Mouse (Mus musculus) adrenal gland, postnatal 36 days (tissue): ENCODE measurements around the gene 5430419D17Rik. TPM values are rescaled to one million over a fixed set of nuclear protein-coding genes. Genes with fewer than 3 reads are reported as not detected.

Source experiments
- DNase-seq, 2 experiments: peaks; one replicate each; pipeline ENCODE4 v3.0.0; 2021; ENCODE audit warnings: mixed read lengths in 1 of 2
- long read RNA-seq, 2 experiments: library from polyadenylated mRNA; stranded (forward); transcript quantifications; one replicate each; pipeline ENCODE4 v2.0.0; 2021; ENCODE audit warnings: borderline sequencing depth in 2 of 2
- total RNA-seq, 2 experiments: library from RNA; stranded (reverse); gene quantifications; 2 replicates each; pipeline ENCODE4 v1.2.3; 2021

Gene 5430419D17Rik
- not detected for total RNA-seq
- long read RNA-seq, experiment 1, result 0 reads
- long read RNA-seq, experiment 2, result 0 reads

GRCm38 (mm10) chr7:131174121-131174520, at the start of gene 5430419D17Rik:
Gene 5430419D17Rik, plus strand, starts transcription at chr7:131174402.
- DNase-seq, result no peak

DNA sequence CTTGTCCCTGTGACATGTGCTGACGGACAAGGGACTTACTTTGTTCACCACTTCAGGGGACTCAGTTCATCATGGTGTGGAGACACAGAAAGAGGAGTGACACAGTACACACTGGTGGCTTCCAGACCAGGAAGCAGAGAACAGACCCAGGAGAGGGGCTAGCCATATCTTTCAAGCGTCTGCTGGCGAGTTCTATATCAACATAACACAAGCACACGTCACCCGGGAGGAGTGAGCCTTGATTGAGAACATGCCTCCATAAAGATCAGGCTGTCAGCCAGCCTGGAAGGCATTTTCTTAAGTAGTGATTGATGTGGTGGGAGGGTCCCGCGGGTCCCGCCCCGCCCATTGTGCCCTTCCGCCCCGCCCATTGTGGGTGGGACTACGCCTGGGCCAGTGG, 44.2 kb upstream of the 5430419D17Rik start:
- DNase-seq, result no peak

DNA sequence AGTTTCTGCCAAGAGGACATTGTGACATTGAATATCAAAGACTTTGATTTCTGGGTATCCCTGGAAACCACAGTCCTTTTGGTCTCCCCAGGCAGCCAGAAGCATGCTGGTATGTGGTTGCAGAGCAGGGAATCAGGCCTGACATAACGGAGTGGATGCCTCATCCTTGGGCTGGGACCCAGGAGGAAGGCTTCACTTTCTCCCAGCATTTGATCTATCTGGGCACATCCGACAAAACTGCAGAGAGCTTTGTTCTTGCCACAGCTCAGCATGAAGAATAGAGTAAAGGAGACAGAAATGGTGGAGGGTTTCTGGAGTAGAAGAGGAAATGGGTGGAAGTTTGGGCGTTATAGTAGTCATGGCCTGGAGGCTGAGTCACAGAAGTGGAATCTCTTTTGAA, 41.0 kb upstream of the 5430419D17Rik start:
- DNase-seq, result no peak

GRCm38 (mm10) chr7:131146214-131146613, 28.0 kb upstream of the 5430419D17Rik start, which contains the start of gene 4933402N03Rik:
Gene 4933402N03Rik, minus strand, starts transcription at chr7:131146314.
- DNase-seq, result no peak

DNA sequence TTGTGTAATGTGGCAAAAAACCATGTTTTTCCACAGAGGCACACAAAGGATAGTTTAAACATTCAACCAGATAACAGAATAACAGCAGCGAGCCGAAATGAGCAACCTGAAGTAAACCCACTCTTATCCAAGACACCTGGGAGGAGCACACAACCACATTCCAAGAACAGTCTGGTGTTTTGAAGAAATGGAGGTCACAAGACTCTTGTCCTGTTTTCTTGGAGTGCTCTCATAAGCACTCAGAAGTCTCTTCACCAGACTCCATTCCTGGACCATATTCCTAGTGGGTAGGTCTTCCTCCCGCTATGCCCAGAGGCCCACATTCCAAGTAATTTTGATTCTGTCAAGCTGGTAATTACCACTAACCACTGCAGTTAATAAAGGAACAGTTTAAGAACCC, 24.0 kb upstream of the 5430419D17Rik start:
- DNase-seq, result no peak

DNA sequence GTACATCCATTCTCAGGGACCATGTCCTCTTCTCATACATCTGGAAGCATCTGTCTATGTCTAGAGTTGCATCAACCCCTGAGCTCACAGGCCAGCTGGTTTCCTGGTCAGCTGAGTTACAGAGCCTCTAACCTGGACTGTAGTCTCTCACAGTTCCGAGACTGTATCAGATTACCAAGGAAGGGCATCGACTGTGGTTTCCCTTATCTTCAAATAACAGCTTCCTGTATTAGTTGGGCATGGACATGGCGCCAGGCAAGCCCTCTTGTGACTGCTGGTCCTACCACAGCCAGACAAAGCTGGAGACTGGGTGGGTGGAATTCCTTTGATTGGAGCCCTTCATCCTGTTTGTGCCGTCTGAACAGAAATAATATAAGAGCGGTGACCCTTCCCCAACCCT, 21.2 kb upstream of the 5430419D17Rik start:
- no peak for DNase-seq

GRCm38 (mm10) chr7:131162251-131162650, 12.0 kb upstream of the 5430419D17Rik start:
- DNase-seq, result no peak

DNA sequence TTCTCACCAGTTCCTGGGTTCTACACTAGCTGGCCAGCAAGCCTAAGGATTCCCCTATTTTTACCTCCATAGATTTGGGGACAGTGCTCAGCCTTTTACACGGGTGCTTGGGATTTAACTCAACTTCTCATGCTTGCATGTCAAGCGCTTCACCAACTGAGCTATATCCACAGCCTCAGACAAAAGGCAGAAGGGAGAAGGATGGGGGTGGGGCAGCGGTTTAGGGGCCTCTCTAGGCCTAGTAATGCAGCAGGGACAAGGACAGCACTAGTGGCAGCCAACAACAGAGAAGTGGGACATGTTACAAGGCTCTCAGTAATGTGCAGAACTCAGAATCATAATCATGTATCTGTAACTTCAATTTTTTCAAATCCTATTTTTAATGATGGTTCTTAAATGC, 6.4 kb upstream of the 5430419D17Rik start:
- DNase-seq, result no peak

DNA sequence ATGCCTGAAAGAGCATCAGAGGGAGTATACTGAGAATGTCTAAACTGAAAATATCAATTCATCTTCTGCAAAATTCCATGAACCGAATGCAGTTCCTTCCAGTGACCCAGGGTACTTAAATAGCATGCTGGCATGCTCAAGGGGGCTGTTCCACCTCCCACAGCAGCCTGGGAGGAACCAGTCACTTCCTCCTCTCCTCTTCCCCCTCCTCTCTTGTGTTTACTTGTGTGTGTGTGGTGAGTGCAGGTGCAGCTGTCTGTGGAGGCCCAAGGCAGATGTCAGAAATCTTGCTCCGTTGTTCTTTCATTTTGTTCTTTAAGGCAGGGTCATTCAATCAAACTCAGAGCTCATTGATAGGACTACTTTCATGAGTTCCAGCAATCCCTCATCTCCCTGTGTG, 5.1 kb upstream of the 5430419D17Rik start:
- no peak for DNase-seq

GRCm38 (mm10) chr7:131182685-131183084, 8.5 kb downstream of the 5430419D17Rik start:
- DNase-seq, result peak; percentile 46 to 69

DNA sequence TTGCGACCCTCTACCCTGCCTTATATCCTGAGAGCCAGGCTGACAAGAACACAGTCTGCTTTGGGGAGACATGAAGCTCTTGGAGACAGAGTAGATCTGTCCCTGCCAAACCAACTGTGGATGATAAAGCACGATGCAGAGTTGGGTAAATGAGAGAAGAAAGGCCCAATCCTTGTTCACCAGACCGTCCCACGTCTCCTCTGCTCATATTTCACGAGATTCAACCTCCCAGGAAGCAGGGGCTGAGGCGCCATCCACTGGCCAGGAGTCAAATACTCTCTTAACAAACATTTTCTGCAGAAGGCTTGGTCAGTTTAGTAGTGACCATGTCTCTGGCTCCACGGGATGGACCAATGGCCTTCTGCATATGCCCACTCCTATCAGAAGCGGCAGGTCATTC, 10.1 kb downstream of the 5430419D17Rik start:
- no peak for DNase-seq

GRCm38 (mm10) chr7:131187047-131187446, 12.8 kb downstream of the 5430419D17Rik start:
- no peak for DNase-seq

- no peak for DNase-seq
Measured at GRCm38 (mm10) chr7:131187996-131188395, 13.8 kb downstream of the 5430419D17Rik start.

DNA sequence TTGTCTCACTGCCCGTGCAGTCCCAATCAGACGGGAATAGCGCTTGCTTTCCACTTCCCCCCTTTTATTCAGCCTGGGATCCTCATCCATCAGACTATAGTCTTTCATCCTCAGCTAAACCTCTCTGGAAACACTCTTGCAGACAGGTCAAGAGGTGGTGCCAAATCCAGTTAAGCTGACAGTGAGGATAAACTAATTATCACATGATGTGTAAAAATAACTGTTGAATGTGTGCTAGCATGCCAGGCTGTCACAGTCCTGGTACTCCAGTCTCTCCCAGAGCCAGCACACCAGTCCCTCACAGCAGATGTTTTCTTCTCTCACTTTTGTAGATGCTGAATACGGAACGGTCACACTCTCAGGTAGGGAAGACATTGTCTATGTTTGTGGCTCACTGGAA, 48.9 kb downstream of the 5430419D17Rik start:
- no peak for DNase-seq

DNA sequence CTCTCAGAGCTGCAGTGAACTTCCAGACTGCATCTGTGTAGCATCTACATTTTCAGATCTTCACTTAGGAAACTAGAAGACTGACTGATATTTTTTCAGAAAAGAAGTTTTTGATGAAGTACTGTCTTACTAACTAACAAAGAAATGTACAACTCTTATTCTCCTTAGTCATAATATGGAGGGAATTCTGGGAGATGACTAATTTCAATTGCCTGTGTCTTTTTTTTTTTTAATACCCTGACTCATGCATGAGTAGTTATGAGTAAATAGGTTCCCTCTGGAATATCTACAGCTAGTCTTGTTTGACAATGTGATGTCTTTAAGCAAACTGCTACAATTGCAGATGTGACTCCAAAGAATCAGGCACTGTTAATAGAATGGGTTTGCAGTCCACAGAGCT, 61.9 kb downstream of the 5430419D17Rik start:
- no peak for DNase-seq

DNA sequence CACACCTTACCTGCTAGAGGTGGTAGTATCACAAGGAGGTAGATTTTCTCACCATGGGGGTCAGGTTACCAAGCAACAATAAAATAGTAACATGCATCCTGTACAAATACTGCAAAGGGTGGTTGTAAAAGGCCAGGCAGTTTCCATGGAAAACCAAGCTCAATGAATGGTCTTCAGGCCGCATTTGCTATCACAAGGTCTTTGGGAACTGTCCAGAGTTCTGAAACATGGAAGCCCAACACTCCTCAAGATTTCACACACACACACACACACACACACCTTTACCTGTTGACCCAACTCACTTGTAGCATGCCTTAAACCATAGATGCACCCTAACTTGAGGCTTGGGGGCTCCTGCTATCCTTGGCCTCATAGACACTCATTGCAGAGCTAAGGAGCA, 70.8 kb downstream of the 5430419D17Rik start:
- DNase-seq, result no peak

DNA sequence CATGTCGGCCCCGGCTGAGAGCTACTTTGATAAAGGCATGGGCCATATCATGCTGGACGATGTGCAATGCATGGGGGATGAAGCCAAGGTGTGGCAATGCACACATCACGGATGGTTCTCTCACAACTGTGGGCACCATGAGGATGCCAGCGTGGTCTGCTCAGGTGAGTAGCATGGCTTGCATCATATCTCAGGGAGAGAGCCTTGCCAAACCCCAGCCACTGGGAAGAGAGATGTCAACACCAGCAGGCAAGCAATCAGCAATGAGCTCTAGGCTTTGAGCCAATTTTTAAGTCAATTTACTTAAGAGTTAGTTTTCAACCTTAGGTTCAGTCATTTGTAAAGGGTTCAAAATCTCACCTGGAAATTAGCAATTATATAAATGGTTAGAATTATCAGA, 82.6 kb downstream of the 5430419D17Rik start:
- no peak for DNase-seq

- peak in 1 of 2 experiments; percentile 9 for DNase-seq
Measured at GRCm38 (mm10) chr7:131257309-131257708, 83.1 kb downstream of the 5430419D17Rik start.

DNA sequence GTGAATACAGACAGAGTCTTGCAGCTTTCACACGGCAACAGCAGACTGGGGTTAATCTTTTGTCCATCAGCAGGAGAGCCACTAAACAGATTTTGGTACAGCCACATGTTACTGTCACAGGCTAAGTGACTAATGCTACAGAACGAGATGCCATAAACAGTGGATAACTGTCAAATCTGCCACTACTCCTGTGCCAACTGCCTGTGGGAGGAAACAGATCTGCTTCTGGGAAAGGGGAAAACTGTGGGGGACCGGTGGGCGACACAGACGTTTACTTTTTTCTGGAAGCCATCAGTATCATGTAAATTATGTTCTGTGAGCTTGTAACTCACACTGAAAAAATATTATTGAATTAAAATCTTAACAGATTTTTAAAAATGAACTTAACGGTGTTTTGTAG, 86.7 kb downstream of the 5430419D17Rik start:
- DNase-seq, result no peak

DNA sequence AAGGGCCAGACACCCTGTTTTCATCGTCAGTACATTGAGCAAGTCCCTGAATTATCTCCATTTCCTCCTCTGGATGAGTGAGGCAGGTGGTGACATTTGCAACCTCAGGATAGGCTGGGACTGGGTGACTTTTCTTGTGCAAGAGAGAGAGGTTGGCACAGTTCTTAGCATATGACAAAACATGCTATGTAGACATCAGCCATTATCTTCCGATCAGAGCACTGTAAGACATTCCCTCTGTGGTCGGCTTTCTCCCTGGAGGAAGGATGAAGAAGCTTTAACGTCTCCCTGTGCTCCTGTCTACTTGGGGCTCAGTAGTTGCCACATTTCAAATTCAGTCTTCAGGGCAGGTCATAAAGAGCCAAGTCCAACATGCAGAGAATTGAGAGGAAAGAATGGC, 90.0 kb downstream of the 5430419D17Rik start:
- DNase-seq, result no peak

- DNase-seq, result peak in 1 of 2 experiments; percentile 2
Measured at GRCm38 (mm10) chr7:131265851-131266250, 91.6 kb downstream of the 5430419D17Rik start.

DNA sequence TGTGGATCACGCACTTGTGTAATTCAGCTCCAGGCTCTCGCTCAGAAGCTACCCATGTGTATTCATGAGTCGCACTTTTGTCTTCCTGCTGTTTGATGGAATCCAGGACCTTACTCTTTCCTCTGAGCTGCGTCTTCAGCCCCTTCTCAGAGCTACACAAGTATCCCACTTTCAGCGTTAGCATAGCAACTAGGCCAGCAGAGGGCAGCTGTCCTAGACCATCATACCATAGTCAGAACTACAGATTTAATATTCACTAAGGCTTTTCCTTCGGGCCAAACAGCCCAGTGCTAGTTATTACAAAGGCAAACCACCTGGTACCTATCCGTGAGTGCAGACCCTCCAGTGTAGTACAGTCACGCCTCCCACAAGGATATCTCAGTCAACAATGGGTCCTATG, 122.9 kb downstream of the 5430419D17Rik start:
- no peak for DNase-seq

DNA sequence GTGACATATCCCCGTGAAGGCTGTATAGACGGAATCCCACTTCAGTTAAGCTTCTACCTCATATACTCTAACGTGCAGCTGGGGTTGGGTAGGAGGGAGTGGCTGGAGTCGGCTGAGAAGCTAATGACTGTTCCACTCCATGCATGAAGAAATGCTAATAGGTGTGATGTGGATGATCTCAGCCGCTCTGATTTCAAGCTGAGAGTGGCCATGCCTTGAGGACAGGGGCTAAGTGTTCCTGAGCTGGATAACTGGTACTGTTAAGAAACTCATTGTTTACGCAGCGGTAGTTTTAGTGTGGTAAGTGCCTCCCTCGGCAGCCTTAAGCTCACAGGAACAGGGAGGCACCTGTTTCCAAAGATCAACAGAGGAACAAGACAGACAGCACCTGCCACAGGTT, 129.1 kb downstream of the 5430419D17Rik start:
- no peak for DNase-seq

GRCm38 (mm10) chr7:131306733-131307132, 132.5 kb downstream of the 5430419D17Rik start:
- no peak for DNase-seq

- no peak for DNase-seq
Measured at GRCm38 (mm10) chr7:131314493-131314892, 140.3 kb downstream of the 5430419D17Rik start.
